Mouse (Mus musculus): Measurements from ENCODE around the gene Tmbim1.
"Not testable (repeated sequence)": the region's sequence is repeated elsewhere in the genome, so short reads cannot be mapped to it uniquely, and the experiment has no call there.

Gene Tmbim1

DNA sequence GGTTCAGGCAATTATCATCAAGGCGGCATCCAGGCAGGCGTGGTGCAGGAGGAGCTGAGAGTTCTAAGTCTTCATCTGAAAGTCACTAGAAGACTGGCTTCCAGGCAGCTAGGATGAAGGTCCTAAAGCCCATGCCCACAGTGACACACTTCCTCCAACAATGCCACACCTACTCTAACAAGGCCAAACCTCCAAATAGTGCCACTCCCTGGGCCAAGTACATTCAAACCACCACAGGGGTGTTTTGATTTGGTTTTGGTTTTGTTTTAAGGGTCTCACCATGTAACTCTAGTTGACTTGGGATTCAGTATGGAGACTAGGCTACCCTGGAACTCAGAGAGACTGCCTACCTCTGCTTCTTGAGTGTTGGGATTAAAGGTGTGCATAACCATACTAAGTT lies at the start of gene Tmbim1:
Gene Tmbim1, minus strand, starts transcription at position 101 of the 400 bp plus-strand sequence.
- DNase-seq (ENCODE audit: low spot score in 2 of 2) = no peak

DNA sequence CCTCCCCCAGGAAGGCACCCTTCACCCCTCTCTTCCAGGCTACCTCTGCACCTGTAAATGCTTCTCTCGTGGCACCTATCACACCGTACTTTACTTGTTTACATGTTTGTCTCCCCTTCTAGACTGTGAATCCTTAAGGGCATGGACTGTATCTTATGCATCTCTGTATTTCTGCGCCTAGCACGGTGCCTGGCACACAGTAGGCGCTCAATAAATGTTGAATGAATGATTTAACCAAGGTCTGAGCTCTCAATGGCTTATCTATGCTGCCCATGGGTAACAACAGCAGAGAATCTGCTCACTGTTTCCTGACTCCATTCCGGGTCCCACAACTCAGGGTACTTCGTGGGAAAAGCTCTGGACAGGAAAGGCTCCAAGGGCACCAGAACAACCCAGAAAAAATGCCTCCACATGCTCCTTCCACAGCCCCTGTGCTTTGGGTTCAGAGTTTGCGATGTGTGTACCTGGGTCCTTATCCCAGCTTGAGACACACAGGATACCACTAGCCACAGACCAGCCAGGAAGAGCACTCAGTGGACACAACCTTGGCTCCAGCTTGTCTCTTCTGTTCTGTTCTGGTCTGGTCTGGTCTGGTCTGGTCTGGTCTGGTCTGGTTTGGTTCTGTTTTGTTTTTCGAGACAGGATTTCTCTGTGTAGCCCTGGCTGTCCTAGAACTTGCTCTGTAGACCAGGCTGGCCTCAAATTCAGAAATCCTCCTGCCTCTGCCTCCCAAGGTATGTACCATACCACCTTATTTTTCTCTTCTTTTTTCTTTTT lies 48.2 kb upstream of the Tmbim1 start:
- no peak for DNase-seq (ENCODE audit: low spot score in 2 of 2)

GRCm38 (mm10) chr1:74352532-74353096 lies 47.2 kb upstream of the Tmbim1 start:
- DNase-seq (ENCODE audit: low spot score in 2 of 2) = peak in 1 of 2 experiments; percentile 41

- no peak for DNase-seq (ENCODE audit: low spot score in 2 of 2)
Observed at GRCm38 (mm10) chr1:74351185-74351769, 45.9 kb upstream of the Tmbim1 start.

DNA sequence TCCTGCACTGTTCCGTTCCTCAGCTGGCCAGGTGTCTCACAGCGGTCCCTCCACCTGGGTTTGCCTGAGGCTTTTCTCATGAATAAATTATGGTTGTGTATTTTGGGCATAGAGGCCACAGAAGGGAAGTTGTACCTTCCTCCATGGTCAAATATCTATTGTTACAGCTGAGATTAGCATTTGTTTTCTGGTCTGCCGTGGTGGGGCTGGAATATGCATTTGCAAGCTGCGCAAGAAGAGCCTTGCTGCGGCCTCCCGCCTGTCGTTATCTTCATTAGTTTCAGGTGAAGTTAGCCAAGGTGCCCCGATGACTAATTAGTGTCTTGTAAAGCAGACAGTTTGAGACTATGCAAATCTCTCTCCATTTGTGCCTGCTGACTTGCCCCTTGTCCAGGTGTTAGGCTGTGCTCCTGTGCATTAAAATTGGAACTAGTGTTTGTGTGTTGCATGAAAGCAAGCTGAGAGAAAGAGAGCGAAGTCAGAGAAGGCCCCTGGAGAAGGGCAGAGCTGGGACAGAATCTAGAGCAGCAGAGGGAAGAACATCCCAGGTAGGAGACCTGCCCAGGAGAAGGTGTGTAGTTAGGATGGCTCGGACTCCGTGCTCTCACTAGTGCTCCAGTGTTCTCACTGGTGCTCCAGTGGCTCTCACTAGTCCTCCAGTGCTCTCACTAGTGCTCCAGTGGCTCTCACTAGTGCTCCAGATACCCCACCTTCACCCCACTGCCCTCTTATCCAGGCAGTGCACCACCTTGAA lies 38.9 kb upstream of the Tmbim1 start:
- DNase-seq (ENCODE audit: low spot score in 2 of 2) = no peak

DNA sequence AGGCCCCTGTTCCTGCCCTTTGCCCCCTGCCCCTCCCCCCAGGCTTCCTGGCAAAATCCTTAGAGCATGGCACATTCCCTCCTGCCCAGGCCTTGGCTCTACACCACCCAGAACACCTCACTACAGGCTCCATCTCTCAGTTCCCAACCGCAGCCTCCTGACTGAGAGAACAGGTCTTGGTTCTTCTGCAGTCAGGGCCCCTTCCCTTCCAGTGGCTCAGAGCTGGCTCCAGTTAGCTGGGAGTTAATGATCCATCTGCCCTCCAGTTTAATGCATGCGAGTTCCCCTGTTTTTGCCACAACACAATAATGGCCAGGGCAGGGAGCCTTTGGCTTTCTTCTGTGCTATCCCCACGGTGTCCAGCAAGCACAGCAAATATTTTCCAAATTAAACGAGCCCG lies 37.7 kb upstream of the Tmbim1 start:
- DNase-seq (ENCODE audit: low spot score in 2 of 2) = no peak

DNA sequence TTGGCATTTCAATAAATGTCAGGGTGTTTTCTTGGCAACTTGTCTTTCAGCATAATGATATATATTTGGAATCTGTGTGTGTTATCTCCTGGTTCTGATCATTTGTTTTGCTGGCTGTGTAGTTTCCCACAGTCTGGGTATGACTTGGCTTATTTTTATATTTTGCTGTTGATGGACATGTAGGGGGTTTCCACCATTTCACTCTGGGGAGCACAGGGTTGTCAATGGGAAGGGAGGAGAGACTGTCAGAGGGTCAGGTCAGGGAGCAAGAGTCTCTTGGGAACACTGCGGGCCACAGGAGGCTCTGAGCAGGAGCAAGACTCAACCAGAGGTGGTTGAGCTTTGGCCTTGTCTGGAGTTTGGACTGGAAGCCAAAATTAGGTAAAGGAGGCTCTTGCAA lies 36.9 kb upstream of the Tmbim1 start:
- no peak for DNase-seq (ENCODE audit: low spot score in 2 of 2)

GRCm38 (mm10) chr1:74341898-74342297 lies 36.5 kb upstream of the Tmbim1 start:
- no peak for DNase-seq (ENCODE audit: low spot score in 2 of 2)

DNA sequence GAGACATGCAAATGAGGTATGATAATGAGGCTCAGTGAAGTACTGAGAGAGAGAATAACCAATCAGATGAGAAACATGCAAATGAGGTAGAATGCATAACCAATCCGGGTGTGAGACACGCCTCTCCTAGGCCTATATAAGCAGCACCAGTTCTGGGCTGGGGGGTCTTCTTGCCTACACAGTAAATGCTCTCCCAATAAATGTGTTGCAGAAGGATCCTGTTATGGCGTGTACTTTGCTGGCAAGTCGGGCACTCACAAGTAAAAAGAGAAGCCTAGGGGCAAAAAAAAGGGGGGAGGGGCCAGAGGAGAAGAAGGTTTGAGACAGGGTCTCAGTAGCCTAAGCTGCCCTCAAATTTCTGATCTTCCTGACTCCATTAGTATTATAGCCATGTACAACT lies 35.6 kb upstream of the Tmbim1 start:
- not testable (repeated sequence) for DNase-seq (ENCODE audit: low spot score in 2 of 2)

GRCm38 (mm10) chr1:74340361-74340764 lies 34.9 kb upstream of the Tmbim1 start:
- peak; percentile 70 to 71 for DNase-seq (ENCODE audit: low spot score in 2 of 2)

DNA sequence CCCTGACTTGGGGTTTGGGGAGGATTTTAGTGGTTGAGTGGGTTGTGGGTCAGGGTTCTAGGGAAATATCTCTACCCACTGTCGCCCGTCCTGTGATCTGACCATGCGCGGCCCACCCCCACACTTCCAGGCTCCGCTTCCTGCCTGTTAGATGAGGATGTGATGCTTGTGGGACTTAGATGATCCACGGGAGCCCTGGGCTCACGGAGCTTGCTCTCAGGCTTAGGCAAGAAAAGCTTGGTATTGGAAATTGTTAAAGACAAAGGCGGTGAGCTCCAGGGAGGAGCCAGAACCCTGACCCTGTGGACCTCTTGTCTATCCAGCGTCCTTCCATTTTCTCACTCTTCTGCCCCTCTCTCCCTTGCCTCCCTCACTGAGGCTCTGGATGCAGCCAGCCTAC lies 34.5 kb upstream of the Tmbim1 start:
- no peak for DNase-seq (ENCODE audit: low spot score in 2 of 2)

DNA sequence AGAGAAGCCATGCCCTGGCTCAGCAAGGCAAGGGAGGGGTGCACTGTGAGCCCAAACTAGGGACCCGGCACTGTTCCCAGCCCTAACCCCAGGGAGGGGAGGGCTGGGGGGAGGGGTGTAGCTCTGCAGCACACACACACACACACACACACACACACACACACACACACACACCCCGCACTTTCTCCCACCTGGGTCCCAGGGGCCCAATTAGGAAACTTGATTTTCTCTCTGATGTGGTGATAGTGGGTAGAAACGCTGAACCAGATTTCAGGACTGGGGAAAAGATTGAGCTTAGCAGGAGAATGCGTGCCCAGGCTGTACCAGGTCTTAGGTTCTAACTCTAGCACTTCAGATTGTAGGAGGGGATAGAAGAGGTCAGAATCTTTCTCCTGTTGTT lies 33.2 kb upstream of the Tmbim1 start:
- DNase-seq (ENCODE audit: low spot score in 2 of 2) = no peak

- no peak for DNase-seq (ENCODE audit: low spot score in 2 of 2)
Observed at GRCm38 (mm10) chr1:74338013-74338412, 32.6 kb upstream of the Tmbim1 start.

DNA sequence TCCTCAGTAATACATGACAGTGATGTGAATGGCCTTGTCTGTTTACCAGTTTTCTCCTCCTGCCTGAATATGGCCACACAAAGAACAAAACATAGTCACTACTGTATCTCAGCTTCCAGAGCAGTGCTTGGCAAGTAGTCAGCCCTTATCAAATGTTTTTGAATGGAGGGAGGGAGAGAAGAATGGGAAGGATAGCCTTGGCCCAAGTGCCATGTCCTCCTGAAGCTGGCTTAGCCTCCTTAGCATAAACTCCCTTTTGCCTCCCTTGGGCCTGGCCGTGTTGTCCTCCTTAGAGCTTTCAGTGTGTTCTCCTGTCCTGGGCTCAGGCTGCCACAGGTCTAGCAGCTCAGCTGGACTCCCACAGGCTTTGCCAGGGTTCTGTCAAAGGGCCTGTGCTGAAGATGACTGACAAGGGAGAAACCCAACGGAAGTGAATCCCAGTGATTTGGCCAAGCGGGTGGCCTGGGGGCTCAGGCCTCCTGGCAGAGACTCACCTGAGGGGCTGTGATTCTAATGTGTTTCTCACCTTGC lies 31.9 kb upstream of the Tmbim1 start:
- no peak for DNase-seq (ENCODE audit: low spot score in 2 of 2)

GRCm38 (mm10) chr1:74335436-74336170 lies 30.2 kb upstream of the Tmbim1 start:
- DNase-seq (ENCODE audit: low spot score in 2 of 2) = peak; percentile 44 to 46

GRCm38 (mm10) chr1:74335033-74335432 lies 29.6 kb upstream of the Tmbim1 start:
- peak; percentile 60 to 81 for DNase-seq (ENCODE audit: low spot score in 2 of 2)

DNA sequence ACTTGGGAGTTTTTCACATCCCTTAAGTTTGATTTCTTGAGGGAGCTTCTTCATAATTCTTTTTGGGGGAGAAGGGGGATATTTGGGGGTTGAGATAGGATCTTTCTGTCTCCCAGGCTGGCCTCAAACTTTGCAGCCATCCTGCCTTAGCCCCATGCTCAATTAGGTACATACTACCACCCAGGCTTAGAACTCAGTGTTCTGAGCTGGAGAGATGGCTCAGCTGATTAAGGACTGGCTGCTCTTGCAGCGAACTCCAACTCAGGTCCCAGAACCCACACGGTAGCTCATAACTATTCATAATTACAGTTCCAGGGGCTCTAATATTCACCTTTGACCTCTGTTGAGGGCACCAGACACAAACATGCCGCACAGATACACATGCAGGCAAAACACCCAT lies 29.2 kb upstream of the Tmbim1 start:
- no peak for DNase-seq (ENCODE audit: low spot score in 2 of 2)

DNA sequence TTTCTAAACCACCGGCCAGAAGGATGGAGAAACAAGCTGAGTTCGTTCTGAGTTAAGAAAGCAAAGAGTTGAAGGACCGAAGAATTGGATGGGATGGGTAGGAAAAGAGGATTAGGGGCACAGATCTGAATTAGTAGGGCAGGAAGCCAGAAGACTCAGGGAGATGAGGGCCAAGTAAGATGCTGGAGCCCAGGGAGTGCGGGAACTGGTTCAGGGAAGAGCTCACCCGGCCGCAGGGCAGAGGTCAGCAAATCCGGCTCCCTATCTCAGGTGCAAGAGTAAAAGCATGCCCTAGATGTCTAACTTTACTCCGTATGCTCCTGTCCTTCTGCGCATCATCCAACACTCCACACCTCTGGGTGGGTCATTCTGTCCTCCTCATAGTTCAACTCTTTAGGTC lies 27.5 kb upstream of the Tmbim1 start:
- DNase-seq (ENCODE audit: low spot score in 2 of 2) = no peak

GRCm38 (mm10) chr1:74332241-74332763 lies 26.9 kb upstream of the Tmbim1 start:
- peak; percentile 96 to 97 for DNase-seq (ENCODE audit: low spot score in 2 of 2)

DNA sequence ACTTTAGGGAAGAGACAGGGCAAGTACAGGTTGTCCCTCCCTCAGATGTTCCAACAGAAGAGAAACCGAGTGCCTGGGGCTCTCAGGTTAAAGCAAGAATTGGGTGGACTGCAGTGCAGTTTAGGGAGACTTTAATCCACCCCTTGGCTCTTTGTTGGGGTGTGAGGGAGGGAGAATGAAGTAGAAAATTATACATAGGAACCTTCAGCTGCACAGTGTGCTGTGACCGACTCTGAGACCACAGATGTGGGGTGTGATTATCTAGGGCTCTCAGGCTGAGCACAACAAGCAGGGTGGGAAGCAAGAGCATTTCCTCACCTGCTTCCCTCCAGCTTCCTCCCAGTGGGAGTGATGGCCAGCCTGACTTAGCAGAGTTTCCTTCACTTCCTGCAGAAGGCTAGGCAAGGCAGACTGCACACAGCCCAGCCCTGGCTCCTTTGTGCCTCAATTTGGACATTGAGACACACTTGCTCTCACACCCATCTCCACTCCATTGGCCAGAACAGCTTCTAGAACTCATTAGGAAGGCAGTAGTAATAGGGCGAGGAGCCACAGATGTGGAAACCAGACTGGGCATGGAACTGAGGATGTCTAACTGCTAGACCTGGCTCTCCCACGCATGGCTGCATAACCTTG lies 25.7 kb upstream of the Tmbim1 start:
- DNase-seq (ENCODE audit: low spot score in 2 of 2) = peak; percentile 47 to 76
